Mouse (Mus musculus) CD4-positive, CD25-positive, alpha-beta regulatory T cell, adult 4 months (primary cell): ENCODE measurements around the gene Cnnm3. TPM values are rescaled to one million over a fixed set of nuclear protein-coding genes. Genes with fewer than 3 reads are reported as not detected.

Source experiments
- ATAC-seq: one replicate; pipeline ENCODE4 v1.8.0; 2017
- polyA plus RNA-seq, 2 experiments: library from polyadenylated mRNA; unstranded; fragments of 100-300 nt; shearing (Covaris generic); gene quantifications; one replicate each; pipeline ENCODE4 v1.2.1; 2017

Gene Cnnm3
- polyA plus RNA-seq: 1 to 10 TPM; 7.5 to 7.6 TPM

- ATAC-seq: peak; percentile 99
Measured at GRCm38 (mm10) chr1:36511289-36512021, at the start of gene Cnnm3. TSS of gene Cnnm3 (plus strand) at chr1:36511867.

GRCm38 (mm10) chr1:36465641-36466160 lies 46.0 kb upstream of the Cnnm3 start:
- ATAC-seq: no peak

- ATAC-seq: no peak
Measured at GRCm38 (mm10) chr1:36467446-36467845, 44.2 kb upstream of the Cnnm3 start.

GRCm38 (mm10) chr1:36469811-36470444 lies 41.7 kb upstream of the Cnnm3 start:
- no peak for ATAC-seq

- peak; percentile 85 for ATAC-seq
Measured at GRCm38 (mm10) chr1:36471181-36472105, 40.2 kb upstream of the Cnnm3 start, which contains the start of gene Cnnm4. TSS of gene Cnnm4 (plus strand) at chr1:36471620.

- peak; percentile 22 for ATAC-seq
Measured at GRCm38 (mm10) chr1:36472106-36472440, 39.6 kb upstream of the Cnnm3 start.

GRCm38 (mm10) chr1:36473211-36473780 lies 38.4 kb upstream of the Cnnm3 start:
- ATAC-seq: no peak

- no peak for ATAC-seq
Measured at GRCm38 (mm10) chr1:36474646-36475045, 37.0 kb upstream of the Cnnm3 start.

GRCm38 (mm10) chr1:36475480-36476110 lies 36.1 kb upstream of the Cnnm3 start:
- no peak for ATAC-seq

- ATAC-seq: no peak
Measured at GRCm38 (mm10) chr1:36476426-36476825, 35.2 kb upstream of the Cnnm3 start.

- ATAC-seq: no peak
Measured at GRCm38 (mm10) chr1:36478343-36478795, 33.3 kb upstream of the Cnnm3 start.

- ATAC-seq: no peak
Measured at GRCm38 (mm10) chr1:36479903-36480899, 31.5 kb upstream of the Cnnm3 start.

- no peak for ATAC-seq
Measured at GRCm38 (mm10) chr1:36483825-36484224, 27.8 kb upstream of the Cnnm3 start.

- ATAC-seq: no peak
Measured at GRCm38 (mm10) chr1:36485080-36485479, 26.6 kb upstream of the Cnnm3 start.

GRCm38 (mm10) chr1:36487111-36487510 lies 24.6 kb upstream of the Cnnm3 start:
- ATAC-seq: no peak

- ATAC-seq: no peak
Measured at GRCm38 (mm10) chr1:36489661-36490060, 22.0 kb upstream of the Cnnm3 start.

GRCm38 (mm10) chr1:36492416-36493139 lies 19.1 kb upstream of the Cnnm3 start:
- ATAC-seq: no peak

GRCm38 (mm10) chr1:36493299-36493698 lies 18.4 kb upstream of the Cnnm3 start:
- no peak for ATAC-seq

- no peak for ATAC-seq
Measured at GRCm38 (mm10) chr1:36496719-36497118, 14.9 kb upstream of the Cnnm3 start.

GRCm38 (mm10) chr1:36497312-36497711 lies 14.4 kb upstream of the Cnnm3 start:
- ATAC-seq: no peak
